Mouse (Mus musculus) spleen, adult 2 months (tissue): ENCODE data around the gene Tars2.

Experiments
- CTCF ChIP-seq: fragments of 200-500 bp; IDR thresholded peaks from 2 replicates; pipeline ENCODE4 v1.5.1; 2011; ENCODE audit warnings: mild to moderate bottlenecking, inconsistent platforms; ENCODE audit not compliant: insufficient read depth, insufficient read length, insufficient replicate concordance; ENCODE audit errors: extremely low read depth
- POLR2A ChIP-seq: fragments of 200-500 bp; IDR thresholded peaks from 2 replicates; pipeline ENCODE4 v1.6.1; 2011; ENCODE audit warnings: low read depth, low read length, inconsistent platforms

DNA sequence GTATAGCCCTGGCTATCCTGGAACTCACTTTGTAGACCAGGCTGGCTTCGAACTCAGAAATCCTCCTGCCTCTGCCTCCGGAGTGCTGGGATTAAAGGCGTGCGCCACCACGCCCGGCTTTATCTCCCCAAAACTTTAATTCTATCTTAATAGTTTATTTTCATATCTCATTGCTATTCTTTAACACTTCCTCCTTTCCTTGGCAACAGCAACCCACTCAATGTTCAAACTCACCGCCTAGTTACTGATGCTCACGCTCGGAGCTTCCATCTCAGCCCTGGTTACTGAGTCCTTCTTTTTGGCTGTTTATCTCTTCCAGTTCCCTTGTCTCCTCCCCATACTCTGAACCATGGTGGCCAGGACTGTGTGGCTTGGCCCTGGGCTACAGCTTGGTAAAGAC lies 27.7 kb downstream of the Tars2 start:
- TF ChIP-seq CTCF (no peak), POLR2A (no peak)
